Mouse (Mus musculus) embryonic facial prominence, embryonic 12.5 days (tissue): Measurements from ENCODE around the gene Tex261. TPM values are rescaled to one million over a fixed set of nuclear protein-coding genes. Genes with fewer than 3 reads are reported as not detected.
"Not testable (repeated sequence)": the region's sequence is repeated elsewhere in the genome, so short reads cannot be mapped to it uniquely, and the experiment has no call there.

Experiments used
- ATAC-seq: fragments of 200-750 bp; cut with Nextera tagmentation; 2 replicates; pipeline ENCODE4 v1.8.0; 2017; ENCODE audit not compliant: insufficient number of reproducible peaks, insufficient read depth, low FRiP score, low TSS enrichment
- H3K27ac ChIP-seq: fragments of 300-500 bp; sonication (generic); 2 replicates; pipeline ENCODE4 v1.5.1; 2016; ENCODE audit warnings: mild to moderate bottlenecking
- H3K27me3 ChIP-seq: fragments of 300-500 bp; sonication (generic); 2 replicates; pipeline ENCODE4 v1.6.1; 2016; ENCODE audit warnings: mild to moderate bottlenecking, moderate library complexity
- H3K36me3 ChIP-seq: fragments of 300-500 bp; sonication (generic); 2 replicates; pipeline ENCODE4 v1.6.1; 2016; ENCODE audit warnings: mild to moderate bottlenecking
- H3K4me1 ChIP-seq: fragments of 300-500 bp; sonication (generic); 2 replicates; pipeline ENCODE4 v1.6.1; 2016
- H3K4me2 ChIP-seq: fragments of 300-500 bp; sonication (generic); replicated peaks from 2 replicates; pipeline ENCODE4 v1.6.1; 2016; ENCODE audit warnings: mild to moderate bottlenecking, moderate library complexity
- H3K4me3 ChIP-seq: fragments of 300-500 bp; sonication (generic); 2 replicates; pipeline ENCODE4 v1.5.1; 2016; ENCODE audit warnings: mild to moderate bottlenecking
- H3K9ac ChIP-seq: fragments of 300-500 bp; sonication (generic); 2 replicates; pipeline ENCODE4 v1.6.1; 2016; ENCODE audit warnings: mild to moderate bottlenecking, moderate library complexity
- H3K9me3 ChIP-seq: fragments of 300-500 bp; sonication (generic); 2 replicates; pipeline ENCODE4 v1.6.1; 2016; ENCODE audit warnings: mild to moderate bottlenecking, moderate library complexity
- WGBS: fragments of 180-500 bp; shearing (Covaris S2); methylation state at CpG from one replicate; pipeline ENCODE4 v1.1.7; 2016; 5-methylcytosine and 5-hydroxymethylcytosine counted together
- polyA plus RNA-seq: library from polyadenylated mRNA; unstranded; fragments of >200 nt; fragmentation: Nextera tagmentation; extraction: Ambion mirVana; gene quantifications from 2 replicates; pipeline ENCODE4 v1.2.1, GENCODE M21; 2016

Gene Tex261
- polyA plus RNA-seq, 1 experiment from 2014 or later, result 81.3 TPM

GRCm38 (mm10) chr6:83790533-83790932 is 14.9 kb upstream of the Tex261 start:
- not testable (repeated sequence) for ATAC-seq, H3K27ac ChIP-seq, H3K9me3 ChIP-seq, H3K4me1 ChIP-seq, H3K4me2 ChIP-seq, H3K4me3 ChIP-seq, H3K36me3 ChIP-seq, H3K27me3 ChIP-seq, H3K9ac ChIP-seq
- WGBS, result 82% methylated on average over 5 of the region's 5 CpGs

- no peaks in the 10 kb centered on the region for H3K27me3 ChIP-seq
- H3K27ac ChIP-seq, result no peak overlapping the region
- no peak overlapping the region for H3K4me3 ChIP-seq
- no peaks in the 10 kb centered on the region for H3K36me3 ChIP-seq
- ATAC-seq, result peak; percentile 57
- H3K9ac ChIP-seq, result no peak overlapping the region
- no peaks in the 10 kb centered on the region for H3K4me1 ChIP-seq
- no peaks in the 10 kb centered on the region for H3K9me3 ChIP-seq
- no peak overlapping the region for H3K4me2 ChIP-seq
- 68% methylated on average over 7 of the region's 7 CpGs for WGBS
These were observed 12.9 kb upstream of the Tex261 start for GRCm38 (mm10) chr6:83788554-83788953.

- no peak for ATAC-seq
- WGBS, result 76% methylated on average over 3 of the region's 3 CpGs
- no peak overlapping the region for H3K27ac ChIP-seq
These were observed 10.8 kb upstream of the Tex261 start for GRCm38 (mm10) chr6:83786426-83786825.

GRCm38 (mm10) chr6:83779026-83779425 is 3.4 kb upstream of the Tex261 start:
- Histone ChIP-seq H3K4me3 (no peak overlapping the region), H3K4me2 (no peak overlapping the region), H3K9ac (no peak overlapping the region), H3K36me3 (no peaks in the 10 kb centered on the region), H3K9me3 (no peaks in the 10 kb centered on the region), H3K27ac (no peak overlapping the region), H3K4me1 (peaks cover 10% of the 10 kb centered on the region), H3K27me3 (no peaks in the 10 kb centered on the region; the same call in 1 of the 2 replicates)
- 8% methylated on average over 5 of the region's 5 CpGs for WGBS
- ATAC-seq, result no peak

More at GRCm38 (mm10) chr6:83786426-83786825, 10.8 kb upstream of the Tex261 start:
- Histone ChIP-seq H3K9ac (no peak overlapping the region), H3K4me3 (no peak overlapping the region), H3K4me1 (no peaks in the 10 kb centered on the region), H3K36me3 (no peaks in the 10 kb centered on the region), H3K27me3 (no peaks in the 10 kb centered on the region), H3K4me2 (no peak overlapping the region), H3K9me3 (no peaks in the 10 kb centered on the region)

- no peaks in the 10 kb centered on the region for H3K36me3 ChIP-seq
- 79% methylated on average over 7 of the region's 7 CpGs for WGBS
- no peak overlapping the region for H3K27ac ChIP-seq
- peaks cover 12% of the 10 kb centered on the region for H3K4me1 ChIP-seq
- no peak overlapping the region for H3K9ac ChIP-seq
- H3K4me3 ChIP-seq, result no peak overlapping the region
- H3K4me2 ChIP-seq, result no peak overlapping the region
- no peaks in the 10 kb centered on the region for H3K9me3 ChIP-seq
- no peak for ATAC-seq
- no peaks in the 10 kb centered on the region; the same call in 1 of the 2 replicates for H3K27me3 ChIP-seq
These were observed 2.7 kb upstream of the Tex261 start for GRCm38 (mm10) chr6:83778306-83778705.

- Histone ChIP-seq H3K27ac (peak overlapping the region; percentile 79), H3K4me3 (peak overlapping the region; percentile 91), H3K4me2 (peak overlapping the region; percentile 76), H3K36me3 (peaks cover 14% of the 10 kb centered on the region), H3K4me1 (peaks cover 12% of the 10 kb centered on the region), H3K27me3 (no peaks in the 10 kb centered on the region; the same call in 1 of the 2 replicates), H3K9ac (peak overlapping the region; percentile 88), H3K9me3 (no peaks in the 10 kb centered on the region)
- 0 out of 2 replicates have a peak, but pooled peaks have one; percentile 6 for ATAC-seq
- 2% methylated on average over 14 of the region's 14 CpGs for WGBS
These were observed 641 bp downstream of the Tex261 start for GRCm38 (mm10) chr6:83774781-83775563.

- Histone ChIP-seq H3K27me3 (no peaks in the 10 kb centered on the region), H3K9me3 (no peaks in the 10 kb centered on the region), H3K36me3 (peaks cover 23% of the 10 kb centered on the region), H3K4me1 (peaks cover 12% of the 10 kb centered on the region), H3K9ac (peak overlapping the region; percentile 88), H3K27ac (no peak overlapping the region), H3K4me2 (peak overlapping the region; percentile 76), H3K4me3 (peak overlapping the region; percentile 91)
- ATAC-seq, result no peak
- 55% methylated on average over 9 of the region's 9 CpGs for WGBS
These were observed 1.5 kb downstream of the Tex261 start for GRCm38 (mm10) chr6:83774126-83774525.

GRCm38 (mm10) chr6:83768485-83768884 is 7.1 kb downstream of the Tex261 start:
- 79% methylated on average over 5 of the region's 5 CpGs for WGBS
- H3K36me3 ChIP-seq, result peaks cover 31% of the 10 kb centered on the region
- H3K4me2 ChIP-seq, result no peak overlapping the region

GRCm38 (mm10) chr6:83766982-83767381 is 8.6 kb downstream of the Tex261 start:
- no peak overlapping the region for H3K4me2 ChIP-seq
- peaks cover 9% of the 10 kb centered on the region for H3K4me1 ChIP-seq
- H3K9ac ChIP-seq, result no peak overlapping the region
- H3K36me3 ChIP-seq, result peaks cover 31% of the 10 kb centered on the region
- no peak overlapping the region for H3K27ac ChIP-seq
- 87% methylated on average over 3 of the region's 3 CpGs for WGBS
- H3K27me3 ChIP-seq, result peaks cover 25% of the 10 kb centered on the region
- H3K4me3 ChIP-seq, result no peak overlapping the region
- H3K9me3 ChIP-seq, result no peaks in the 10 kb centered on the region
- no peak for ATAC-seq

More at GRCm38 (mm10) chr6:83768485-83768884, 7.1 kb downstream of the Tex261 start:
- no peak overlapping the region for H3K9ac ChIP-seq
- no peaks in the 10 kb centered on the region for H3K9me3 ChIP-seq
- H3K4me3 ChIP-seq, result no peak overlapping the region
- H3K4me1 ChIP-seq, result no peaks in the 10 kb centered on the region
- H3K27me3 ChIP-seq, result peaks cover 10% of the 10 kb centered on the region
- no peak overlapping the region for H3K27ac ChIP-seq
- no peak for ATAC-seq

GRCm38 (mm10) chr6:83762880-83763431 is 12.7 kb downstream of the Tex261 start:
- Histone ChIP-seq H3K27me3 (peaks cover 62% of the 10 kb centered on the region), H3K4me1 (peaks cover 9% of the 10 kb centered on the region), H3K4me2 (peak overlapping the region; percentile 60), H3K9me3 (no peaks in the 10 kb centered on the region), H3K27ac (no peak overlapping the region), H3K36me3 (no peaks in the 10 kb centered on the region), H3K9ac (peak overlapping the region; percentile 38), H3K4me3 (peak overlapping the region; percentile 31)
- ATAC-seq, result peak; percentile 78
- WGBS, result 2% methylated on average over 35 of the region's 35 CpGs

GRCm38 (mm10) chr6:83762344-83762743 is 13.3 kb downstream of the Tex261 start, which contains the start of gene Ankrd53:
Gene Ankrd53 (plus strand): TSS chr6:83762644.
- Histone ChIP-seq H3K27me3 (peaks cover 68% of the 10 kb centered on the region), H3K4me3 (peak within 1 kb of the TSS; percentile 31), H3K4me2 (peak within 1 kb of the TSS; percentile 60), H3K9ac (peak within 1 kb of the TSS; percentile 38), H3K36me3 (no peaks in the 10 kb centered on the region), H3K9me3 (no peaks in the 10 kb centered on the region), H3K27ac (no peak within 1 kb of the TSS), H3K4me1 (peaks cover 9% of the 10 kb centered on the region)
- 22% methylated on average over 6 of the region's 6 CpGs for WGBS
- ATAC-seq, result no peak

GRCm38 (mm10) chr6:83756051-83756450 is 19.6 kb downstream of the Tex261 start:
- H3K27me3 ChIP-seq, result peaks cover 68% of the 10 kb centered on the region
- no peaks in the 10 kb centered on the region for H3K36me3 ChIP-seq
- WGBS, result 67% methylated on average over 9 of the region's 9 CpGs
- H3K27ac ChIP-seq, result no peak overlapping the region
- H3K9me3 ChIP-seq, result no peaks in the 10 kb centered on the region
- H3K9ac ChIP-seq, result no peak overlapping the region
- H3K4me3 ChIP-seq, result no peak overlapping the region
- no peak for ATAC-seq
- no peaks in the 10 kb centered on the region for H3K4me1 ChIP-seq
- H3K4me2 ChIP-seq, result no peak overlapping the region
